25 mouse cellular contexts compared by ENCODE assay signal in the genomic region with DNA sequence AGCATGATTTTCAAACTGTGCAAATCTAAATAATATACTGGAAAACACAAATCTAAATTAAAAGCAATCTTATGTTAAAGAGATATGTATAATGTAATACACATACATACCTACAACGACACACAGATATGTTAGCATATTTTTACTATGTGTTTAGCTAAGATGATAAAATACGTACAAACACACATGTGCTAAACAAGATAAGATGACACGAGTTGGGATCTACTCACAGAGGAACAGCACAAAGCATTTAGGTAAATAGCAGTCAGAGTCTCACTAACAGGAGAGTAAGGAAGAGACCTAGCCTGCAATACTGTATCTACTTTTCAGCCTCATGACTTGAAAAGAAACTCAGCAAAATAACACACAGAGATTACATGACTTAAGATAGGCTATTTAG. TPM values are rescaled to one million over a fixed set of nuclear protein-coding genes. Genes with fewer than 3 reads are reported as not detected.
DNase-seq lines count a peak whose midpoint lies in the region; ATAC-seq lines count a peak whose summit lies in the region.
"Had no signal": no experiment of that assay in that cellular context is flagged by ENCODE, and none has a peak within 500 bp of the region (broad histone marks: within the 10 kb centered on the region; RNA-seq: fewer than 3 reads in every experiment).

No protein-coding gene starts in this region.

- peak overlapping the region; percentile 81 for H3K27ac ChIP-seq in liver, embryonic 13.5 days
- H3K27ac ChIP-seq in midbrain, embryonic 14.5 days (replicated peaks; ENCODE audit: low read depth, low read length) = no peak overlapping the region
- no peak overlapping the region for H3K27ac ChIP-seq in forebrain, embryonic 11.5 days (ENCODE audit: low read depth, low read length)
- H3K27ac ChIP-seq: embryonic facial prominence, embryonic 13.5 days; forebrain, embryonic 13.5 days; limb, embryonic 12.5 days; midbrain, embryonic 15.5 days had no signal

- WGBS in liver, embryonic 13.5 days (ENCODE audit: insufficient replicate concordance) = 17% methylated on average over 3 of the region's 3 CpGs
- WGBS in midbrain, embryonic 14.5 days = 92% methylated on average over 3 of the region's 3 CpGs
- WGBS in forebrain, embryonic 11.5 days = 93% methylated on average over 3 of the region's 3 CpGs

- H3K27me3 ChIP-seq in liver, embryonic 13.5 days = no peaks in the 10 kb centered on the region
- no peaks in the 10 kb centered on the region for H3K27me3 ChIP-seq in midbrain, embryonic 14.5 days (ENCODE audit: control insufficient read depth, insufficient read depth, low read length)
- no peaks in the 10 kb centered on the region for H3K27me3 ChIP-seq in forebrain, embryonic 11.5 days (ENCODE audit: control insufficient read depth, insufficient read depth, low read length)
- H3K27me3 ChIP-seq: CH12.LX; embryonic facial prominence, embryonic 13.5 days; forebrain, embryonic 13.5 days; limb, embryonic 12.5 days; midbrain, embryonic 15.5 days had no signal

- no peak overlapping the region for H3K9ac ChIP-seq in liver, embryonic 13.5 days
- H3K9ac ChIP-seq in midbrain, embryonic 14.5 days (replicated peaks; ENCODE audit: low read length) = no peak overlapping the region
- no peak overlapping the region for H3K9ac ChIP-seq in forebrain, embryonic 11.5 days (ENCODE audit: low read length)
- H3K9ac ChIP-seq: embryonic facial prominence, embryonic 13.5 days; forebrain, embryonic 13.5 days; limb, embryonic 12.5 days; midbrain, embryonic 15.5 days had no signal

- H3K36me3 ChIP-seq in liver, embryonic 13.5 days = peaks cover 46% of the 10 kb centered on the region
- peaks cover 43% of the 10 kb centered on the region for H3K36me3 ChIP-seq in midbrain, embryonic 14.5 days (ENCODE audit: control insufficient read depth, insufficient read depth, low read length)
- H3K36me3 ChIP-seq in forebrain, embryonic 11.5 days (ENCODE audit: control insufficient read depth, insufficient read depth, low read length) = no peaks in the 10 kb centered on the region; the same call in 1 of the 2 replicates

- peak; percentile 94 for ATAC-seq in liver, embryonic 13.5 days (ENCODE audit: low read depth)
- peak; percentile 80 for ATAC-seq in megakaryocyte progenitor cell, adult 5-6 weeks (replicated peaks; ENCODE audit: poor library complexity)
- ATAC-seq in midbrain, embryonic 14.5 days (ENCODE audit: low FRiP score, low TSS enrichment) = no peak
- ATAC-seq in forebrain, embryonic 11.5 days (replicated peaks; ENCODE audit: low FRiP score) = no peak
- ATAC-seq: forebrain, embryonic 13.5 days; hindbrain, embryonic 16.5 days; lung, postnatal 0 days; midbrain, embryonic 15.5 days had no signal

- H3K4me2 ChIP-seq in liver, embryonic 13.5 days = no peak overlapping the region
- H3K4me2 ChIP-seq in midbrain, embryonic 14.5 days (ENCODE audit: low read length) = no peak overlapping the region
- no peak overlapping the region for H3K4me2 ChIP-seq in forebrain, embryonic 11.5 days (ENCODE audit: low read depth, low read length, severe bottlenecking)
- H3K4me2 ChIP-seq: embryonic facial prominence, embryonic 13.5 days; forebrain, embryonic 13.5 days; limb, embryonic 12.5 days; midbrain, embryonic 15.5 days had no signal

- intact Hi-C loops in heart, postnatal 14 days (cut with DNase I) = no loop called here

- peaks cover 28% of the 10 kb centered on the region for H3K4me1 ChIP-seq in liver, embryonic 13.5 days (replicated peaks)
- no peaks in the 10 kb centered on the region for H3K4me1 ChIP-seq in midbrain, embryonic 14.5 days (ENCODE audit: control insufficient read depth, insufficient read depth, low read length)
- H3K4me1 ChIP-seq in forebrain, embryonic 11.5 days (replicated peaks; ENCODE audit: control insufficient read depth, insufficient read depth, low read length) = no peaks in the 10 kb centered on the region
- H3K4me1 ChIP-seq: embryonic facial prominence, embryonic 13.5 days; forebrain, embryonic 13.5 days; limb, embryonic 12.5 days; midbrain, embryonic 15.5 days had no signal

- no peak overlapping the region for H3K4me3 ChIP-seq in liver, embryonic 13.5 days (replicated peaks)
- no peak overlapping the region for H3K4me3 ChIP-seq in midbrain, embryonic 14.5 days (replicated peaks; ENCODE audit: low read depth, low read length)
- no peak overlapping the region for H3K4me3 ChIP-seq in forebrain, embryonic 11.5 days (ENCODE audit: low read depth, low read length)
- H3K4me3 ChIP-seq: embryonic facial prominence, embryonic 13.5 days; erythroblast, embryonic 14.5 days; forebrain, embryonic 13.5 days; limb, embryonic 12.5 days; midbrain, embryonic 15.5 days had no signal

- H3K9me3 ChIP-seq in liver, embryonic 13.5 days (replicated peaks) = no peaks in the 10 kb centered on the region
- no peaks in the 10 kb centered on the region for H3K9me3 ChIP-seq in midbrain, embryonic 14.5 days (ENCODE audit: control insufficient read depth, low read length)
- H3K9me3 ChIP-seq in forebrain, embryonic 11.5 days (ENCODE audit: control insufficient read depth, low read length) = no peaks in the 10 kb centered on the region
- H3K9me3 ChIP-seq: embryonic facial prominence, embryonic 13.5 days; forebrain, embryonic 13.5 days; limb, embryonic 12.5 days; midbrain, embryonic 15.5 days had no signal

- DNase-seq in heart, adult 11 months = peak; percentile 27
- no peak for DNase-seq in heart, postnatal 14 days
- peak; percentile 53 for DNase-seq in c-Kit-positive CD71-positive TER-119-negative erythroid progenitor cells, embryonic 14.5 days (ENCODE audit: low read depth)
- DNase-seq in liver, embryonic 13.5 days = no peak
- DNase-seq in midbrain, embryonic 14.5 days = no peak
- no peak for DNase-seq in cerebellum, postnatal 25 days
- no peak for DNase-seq in forebrain, embryonic 11.5 days (ENCODE audit: low spot score)
- DNase-seq: adrenal gland, adult 8-10 months; cerebellum, adult 11-12 months; cerebellum, adult 9-11 months; gastrocnemius, postnatal 10 days; kidney, adult 8-10 months; kidney, postnatal 10 days; lung, adult 18-20 months; lung, postnatal 4 days; right cerebral cortex, adult 18-20 months had no signal

RNA-seq across cellular contexts. Expression of a gene that starts 24.5 kb away (rescaled TPM):
- total RNA-seq in heart, postnatal 14 days (2021) = 10 to 100 TPM; 40.0 to 46.0 TPM
- polyA plus RNA-seq in liver, embryonic 13.5 days (2015; fragmentation: Nextera tagmentation; extraction: Ambion mirVana) = 19.7 and 27.5 TPM in 2 replicates
- total RNA-seq in megakaryocyte progenitor cell, adult 5-6 weeks (2015) = 79.2 and 89.9 TPM in 2 replicates
- 78.3 and 107 TPM in 2 replicates for total RNA-seq in megakaryocyte progenitor cell, adult 5-6 weeks (2017)
- polyA plus RNA-seq in midbrain, embryonic 14.5 days (2014; fragmentation: Nextera tagmentation; extraction: Ambion mirVana) = 31.6 and 33.8 TPM in 2 replicates
- polyA plus RNA-seq in forebrain, embryonic 11.5 days (2014; fragmentation: Nextera tagmentation; extraction: Ambion mirVana) = 38.0 and 43.8 TPM in 2 replicates

RNA-seq across cellular contexts. Expression of a gene that starts 32.1 kb away (rescaled TPM):
- 10 to 100 TPM; 20.3 to 21.6 TPM for total RNA-seq in heart, postnatal 14 days (2021)
- 9.9 and 12.6 TPM in 2 replicates for polyA plus RNA-seq in liver, embryonic 13.5 days (2015; fragmentation: Nextera tagmentation; extraction: Ambion mirVana)
- 63.9 and 78.8 TPM in 2 replicates for total RNA-seq in megakaryocyte progenitor cell, adult 5-6 weeks (2015)
- 32.8 and 37.5 TPM in 2 replicates for total RNA-seq in megakaryocyte progenitor cell, adult 5-6 weeks (2017)
- polyA plus RNA-seq in midbrain, embryonic 14.5 days (2014; fragmentation: Nextera tagmentation; extraction: Ambion mirVana) = 38.2 and 46.7 TPM in 2 replicates
- polyA plus RNA-seq in forebrain, embryonic 11.5 days (2014; fragmentation: Nextera tagmentation; extraction: Ambion mirVana) = 49.0 and 50.4 TPM in 2 replicates

RNA-seq across cellular contexts. Expression of a gene that starts 44.5 kb away (rescaled TPM):
- total RNA-seq in heart, postnatal 14 days (2021) = 1 to 10 TPM; 2.8 to 4.8 TPM
- polyA plus RNA-seq in liver, embryonic 13.5 days (2015; fragmentation: Nextera tagmentation; extraction: Ambion mirVana) = 7.4 and 8.5 TPM in 2 replicates
- 22.3 and 28.9 TPM in 2 replicates for total RNA-seq in megakaryocyte progenitor cell, adult 5-6 weeks (2015)
- total RNA-seq in megakaryocyte progenitor cell, adult 5-6 weeks (2017) = 27.4 and 27.6 TPM in 2 replicates
- 12.9 and 17.2 TPM in 2 replicates for polyA plus RNA-seq in midbrain, embryonic 14.5 days (2014; fragmentation: Nextera tagmentation; extraction: Ambion mirVana)
- 3.2 and 3.3 TPM in 2 replicates for polyA plus RNA-seq in forebrain, embryonic 11.5 days (2014; fragmentation: Nextera tagmentation; extraction: Ambion mirVana)

Comparison
In these comparisons a context has a peak if more than half of its experiments do, and no peak if none do; other contexts are left out.
1. DNase-seq: peak in heart, adult 11 months (single experiment) and c-Kit-positive CD71-positive TER-119-negative erythroid progenitor cells, embryonic 14.5 days (single experiment); none in heart, postnatal 14 days (0 of 2), liver, embryonic 13.5 days (single experiment), midbrain, embryonic 14.5 days (single experiment), cerebellum, postnatal 25 days (0 of 2) and forebrain, embryonic 11.5 days (single experiment).
2. ATAC-seq: peak in liver, embryonic 13.5 days (single experiment) and megakaryocyte progenitor cell, adult 5-6 weeks (single experiment); none in midbrain, embryonic 14.5 days (single experiment) and forebrain, embryonic 11.5 days (single experiment).